Mouse (Mus musculus) embryo, embryonic 10.5 days (tissue): ENCODE data around the gene Dennd1c.
A peak's percentile ranks its signal among the peaks of the same experiment; 100 is the strongest.

Source experiments
- DNase-seq: peaks from one replicate; pipeline ENCODE4 v3.0.0-alpha.2; 2015; ENCODE audit warnings: low spot score

The Dennd1c gene

DNA sequence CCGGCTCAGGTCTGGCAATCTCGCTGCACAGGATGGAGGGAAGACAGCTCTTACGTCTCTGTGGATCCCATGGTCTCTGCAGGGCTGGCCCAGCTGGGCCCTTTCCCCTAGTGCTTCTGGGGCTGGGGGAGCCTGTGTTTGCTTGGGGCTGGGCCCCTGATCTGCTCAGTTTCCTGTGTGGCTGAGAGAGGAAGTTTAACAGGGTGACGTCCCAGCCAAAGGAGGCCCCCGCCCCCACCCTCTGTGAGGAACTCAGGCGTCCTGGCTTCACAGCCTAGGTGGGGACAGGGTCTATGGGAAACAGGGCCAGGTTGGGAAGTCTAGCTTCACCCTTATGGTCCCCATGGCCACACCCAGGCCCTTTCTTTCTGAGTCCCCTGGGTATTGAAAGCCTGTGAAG lies at the start of gene Dennd1c:
Gene Dennd1c, minus strand, starts transcription at position 179 of the 400 bp plus-strand sequence.
- DNase-seq, result no peak

DNA sequence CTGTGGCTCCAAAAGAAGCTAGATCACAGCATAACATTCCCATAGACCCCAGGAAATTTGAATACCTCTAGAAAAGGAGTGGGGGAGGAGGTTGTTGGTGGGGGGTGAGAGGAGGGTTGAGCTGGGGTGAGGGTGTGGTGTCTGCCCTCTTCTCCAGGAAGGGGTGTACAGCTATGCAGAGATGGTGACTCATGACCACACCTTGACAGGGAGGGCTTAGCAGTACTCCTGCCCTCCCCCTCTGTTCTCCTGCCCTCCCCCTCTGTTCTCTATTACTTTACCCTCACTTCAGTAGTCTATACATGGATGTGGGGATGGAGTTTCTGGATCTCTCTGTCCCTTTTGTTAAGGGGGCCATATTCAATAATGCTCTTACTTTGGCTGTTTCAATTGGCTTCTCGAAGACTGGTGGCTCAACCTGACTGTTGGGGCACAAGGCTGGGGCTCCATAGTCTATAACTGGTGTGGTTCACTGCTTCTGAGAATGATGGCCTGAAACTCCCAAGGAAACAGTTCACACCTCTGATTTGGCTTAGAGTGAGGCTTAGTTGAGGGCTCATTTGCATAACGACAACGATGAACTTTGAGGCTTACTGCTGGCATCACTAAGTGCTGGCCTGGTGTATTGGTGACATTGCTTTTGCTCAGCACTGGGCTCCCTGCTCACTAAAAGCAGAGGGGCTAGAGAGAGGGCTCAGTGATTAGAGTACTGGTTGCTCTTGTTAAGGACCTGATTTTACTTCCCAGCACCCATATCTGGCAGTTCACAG lies 47.7 kb upstream of the Dennd1c start:
- no peak for DNase-seq

DNA sequence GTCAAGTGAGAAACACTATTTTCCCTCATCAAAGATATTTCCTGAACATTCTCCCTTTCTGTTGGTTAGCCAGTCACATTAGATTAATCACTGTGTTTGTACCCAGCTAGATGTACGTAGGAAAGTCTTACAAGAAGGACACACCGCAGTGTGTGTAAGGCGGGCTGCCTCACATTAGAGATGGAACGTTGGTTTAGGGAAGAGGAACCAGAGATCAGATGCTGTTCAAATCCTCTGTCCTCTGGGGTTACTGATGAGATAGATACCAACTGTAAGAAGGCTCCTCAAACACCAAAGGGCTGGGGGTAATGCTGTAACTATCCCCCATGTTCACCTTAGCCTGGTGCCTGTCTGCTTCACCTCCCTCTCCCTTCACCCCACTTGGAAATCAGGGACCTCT lies 46.5 kb upstream of the Dennd1c start:
- no peak for DNase-seq

DNA sequence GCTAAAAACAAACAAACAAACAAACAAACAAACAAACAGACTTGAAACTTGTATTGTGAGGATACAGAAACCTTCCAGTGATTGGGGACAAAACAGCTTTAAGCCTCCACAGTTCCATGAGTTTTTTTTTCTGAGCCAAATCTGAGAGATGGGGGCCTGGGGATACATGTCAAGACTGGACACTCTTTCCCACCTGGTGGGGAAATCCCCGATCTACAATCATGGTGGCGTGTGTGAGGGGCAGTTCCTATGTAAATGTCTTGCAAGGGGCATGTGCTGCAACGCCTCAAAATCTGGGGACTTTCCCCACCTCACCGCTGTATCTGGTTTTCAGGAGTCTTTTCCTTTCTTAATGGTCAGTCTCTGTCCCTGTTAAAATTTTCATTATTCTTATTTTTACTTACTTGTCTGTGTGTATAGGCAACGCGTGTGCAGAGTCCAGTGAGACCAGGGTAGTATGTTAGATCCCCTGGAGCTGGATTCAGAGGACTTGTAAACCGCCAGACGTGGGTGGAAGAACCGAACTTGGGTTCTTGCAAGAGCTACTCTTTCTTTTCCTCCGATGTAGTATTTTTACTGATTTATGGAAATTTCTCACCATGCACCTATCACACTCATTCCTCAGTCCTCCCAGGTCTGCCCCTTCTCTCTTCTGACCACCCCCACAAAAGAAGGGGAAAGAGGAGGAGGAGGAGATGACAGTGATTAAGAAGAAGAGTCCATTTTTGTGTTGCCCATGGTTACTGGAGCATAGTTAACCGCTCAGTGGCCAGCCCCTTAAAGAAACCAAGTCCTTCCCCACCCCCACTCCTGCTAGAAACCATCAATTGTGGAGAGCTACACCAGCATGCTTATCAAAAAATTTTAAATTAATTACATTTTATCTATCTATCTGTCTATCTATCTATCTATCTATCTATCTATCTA lies 45.1 kb upstream of the Dennd1c start:
- no peak for DNase-seq

DNA sequence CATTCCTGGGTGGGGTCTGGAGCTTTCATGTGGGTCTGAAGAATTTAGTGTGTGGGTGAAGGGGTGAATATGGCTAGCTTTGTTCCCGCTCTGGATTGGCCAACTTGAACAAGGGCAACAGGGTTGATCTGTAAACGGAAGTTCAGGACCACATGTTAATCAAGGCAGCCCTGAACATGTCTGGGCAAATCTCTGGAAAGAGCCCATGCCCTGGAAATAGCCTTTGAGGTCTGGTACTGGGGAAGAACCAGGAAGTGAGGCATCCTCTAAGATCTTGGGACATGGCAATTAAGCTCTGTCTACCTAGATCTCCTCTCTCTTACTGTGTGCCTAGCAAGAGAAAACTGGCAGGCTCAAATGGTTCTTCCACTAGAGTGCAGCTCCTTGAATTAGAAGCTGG lies 43.5 kb upstream of the Dennd1c start:
- no peak for DNase-seq

DNA sequence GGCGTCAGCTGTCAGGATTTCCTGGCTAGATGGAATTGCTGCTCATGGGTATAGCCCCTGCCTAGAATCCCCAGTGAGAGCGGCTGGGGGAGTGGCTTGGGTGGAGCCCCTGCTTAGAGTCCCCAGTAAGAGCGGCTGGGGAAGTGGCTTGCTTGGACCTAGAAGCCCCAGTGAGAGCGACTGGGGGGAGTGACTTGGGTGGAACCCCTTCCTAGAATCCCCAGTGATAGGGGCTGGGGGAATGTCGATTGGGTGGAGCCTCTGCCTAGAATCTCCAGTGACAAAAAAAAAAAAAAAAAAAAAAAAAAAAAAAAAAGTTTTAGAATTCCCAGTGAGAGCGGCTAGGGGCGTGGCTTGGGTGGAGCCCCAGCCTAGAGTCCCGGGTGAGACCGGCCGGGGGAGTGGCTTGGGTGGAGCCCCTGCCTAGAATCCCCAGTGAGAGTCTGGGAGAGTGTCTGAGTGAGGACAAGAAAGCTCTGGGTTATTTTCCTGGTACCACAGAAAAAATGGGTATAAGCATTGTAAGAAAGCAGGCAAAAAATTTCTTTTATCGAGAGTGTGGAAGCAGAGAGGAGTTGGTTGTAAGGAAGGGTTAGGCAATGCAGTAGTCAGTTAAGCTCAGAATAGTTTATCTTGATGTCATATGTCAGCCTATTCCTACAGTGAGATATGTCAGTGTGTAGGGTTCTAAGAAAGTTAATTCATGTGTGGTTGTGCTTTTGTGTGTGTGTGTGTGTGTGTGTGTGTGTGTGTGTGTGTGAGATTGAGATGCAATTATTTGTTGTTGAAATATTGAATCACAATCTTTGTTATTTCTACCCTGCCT lies 40.4 kb upstream of the Dennd1c start:
- DNase-seq, result peak; percentile 75

DNA sequence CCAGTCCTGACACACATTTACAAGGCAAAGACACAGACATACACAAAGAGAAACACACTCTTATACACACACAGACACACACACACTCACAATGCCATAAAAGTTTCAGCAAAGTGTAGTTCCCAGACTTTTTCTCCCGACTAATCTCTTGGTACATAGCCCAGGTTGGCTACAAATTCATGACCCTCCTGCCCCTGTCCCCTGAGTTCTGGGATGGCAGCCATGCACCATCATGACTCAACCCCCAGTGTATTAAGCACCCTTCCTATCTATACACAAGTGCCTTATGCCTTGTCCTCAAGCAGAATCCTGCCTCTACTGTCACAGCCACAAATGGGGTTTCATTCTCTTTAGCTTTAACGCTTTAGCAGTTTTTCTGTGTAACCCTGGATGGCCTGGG lies 38.5 kb upstream of the Dennd1c start:
- DNase-seq, result no peak

DNA sequence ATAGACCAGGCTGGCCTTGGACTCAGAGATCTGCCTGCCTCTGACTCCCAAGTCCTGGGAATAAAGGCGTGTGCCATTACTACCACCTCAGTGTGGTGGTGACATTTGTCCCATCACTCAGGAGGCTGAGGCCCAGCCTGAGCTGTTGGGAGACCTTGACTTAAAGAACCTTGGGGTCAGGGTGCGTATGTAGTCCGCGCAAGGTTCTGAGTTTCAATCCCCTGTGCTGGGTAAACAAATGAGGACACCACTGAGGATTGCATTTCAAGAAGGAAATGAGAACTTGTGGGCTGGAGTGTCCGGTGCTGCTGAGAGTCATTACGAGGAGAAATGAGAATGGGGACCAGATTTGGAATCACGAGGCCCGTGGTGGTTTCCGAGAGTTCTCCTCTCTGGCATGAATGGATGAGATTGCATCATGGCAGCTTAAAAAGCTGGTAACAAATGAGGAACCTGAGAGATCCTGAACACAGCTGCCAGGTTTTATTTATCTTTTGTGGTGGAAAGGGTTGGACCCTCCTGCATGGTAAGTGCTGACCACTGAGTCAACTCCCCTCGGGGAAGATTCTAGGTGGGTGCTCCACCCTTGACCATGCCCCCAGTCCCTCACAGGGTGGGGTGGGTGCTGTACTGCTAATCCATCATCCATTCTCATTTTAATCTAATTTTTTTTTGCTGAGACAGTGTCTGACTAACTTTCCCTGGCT lies 34.6 kb upstream of the Dennd1c start:
- DNase-seq, result no peak

DNA sequence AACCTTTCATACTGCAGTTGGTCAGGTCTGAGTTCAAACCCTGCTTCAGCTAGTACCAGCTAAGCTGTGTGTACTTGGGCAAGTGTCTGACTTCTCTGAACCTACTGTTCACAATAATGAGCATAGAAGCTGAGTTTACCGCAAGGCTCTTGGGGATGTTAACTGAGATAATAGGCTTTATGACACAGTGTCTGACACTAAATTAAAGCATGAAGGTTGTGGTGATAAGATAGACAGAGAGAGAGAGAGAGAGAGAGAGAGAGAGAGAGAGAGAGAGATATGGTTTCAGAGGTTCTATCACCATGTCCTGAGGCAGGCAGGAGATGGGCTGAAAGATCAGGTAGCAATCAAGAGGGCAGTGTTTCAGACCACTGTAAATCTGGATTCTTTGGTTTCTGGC lies 31.7 kb upstream of the Dennd1c start:
- DNase-seq, result no peak

DNA sequence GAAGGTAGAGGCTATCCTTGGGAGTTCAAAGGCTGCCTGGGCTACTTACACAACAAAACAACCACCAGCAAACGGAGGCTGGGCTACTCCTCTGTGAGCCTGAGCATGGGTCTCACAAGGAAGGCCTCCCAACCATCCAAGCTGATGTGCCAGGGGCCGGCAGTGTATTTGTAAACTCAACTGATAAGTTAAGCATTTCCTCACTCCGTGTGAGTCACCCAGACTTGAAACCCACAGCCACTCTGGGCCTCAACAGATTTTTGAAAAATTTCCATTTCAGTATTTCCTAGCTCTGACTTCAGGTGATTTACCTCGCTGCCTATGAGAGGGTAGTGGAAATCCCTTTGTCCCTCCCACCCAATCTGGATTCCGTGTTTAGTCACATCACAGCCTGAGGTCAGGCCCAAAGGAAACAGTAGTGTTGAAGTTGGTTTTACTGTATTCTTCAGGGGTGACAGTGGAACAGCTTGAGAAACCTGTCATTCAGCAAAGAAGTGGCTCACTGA lies 30.4 kb upstream of the Dennd1c start:
- DNase-seq, result no peak

DNA sequence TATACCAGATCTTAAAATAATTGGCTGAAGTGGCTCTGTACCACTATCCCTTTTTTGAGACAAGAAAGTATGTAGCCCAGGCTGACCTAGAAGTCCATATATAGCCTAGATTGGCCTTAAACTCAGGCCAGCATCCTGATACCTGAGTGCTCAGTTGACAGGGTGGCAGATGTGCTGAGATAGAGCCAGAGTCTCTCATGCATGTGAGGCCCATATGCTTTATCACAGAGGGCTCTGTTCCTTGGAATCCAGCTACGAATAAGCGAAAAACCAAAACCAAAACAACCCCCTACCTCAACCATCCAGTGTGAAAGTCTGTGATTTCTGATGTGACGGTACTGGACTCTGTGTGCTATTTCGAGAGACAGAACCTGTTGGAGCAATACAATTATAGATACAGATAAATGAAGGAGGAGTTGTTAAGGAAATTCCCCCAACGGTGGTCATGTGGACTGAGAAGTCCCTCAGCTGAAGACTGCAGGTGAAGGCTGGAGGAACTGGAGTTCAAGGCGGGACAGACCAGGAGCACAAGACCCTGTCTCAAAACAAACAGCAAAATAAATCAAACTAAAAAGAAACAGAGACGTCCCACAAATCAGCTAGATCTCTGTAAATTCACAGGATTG lies 29.8 kb upstream of the Dennd1c start:
- DNase-seq, result no peak

DNA sequence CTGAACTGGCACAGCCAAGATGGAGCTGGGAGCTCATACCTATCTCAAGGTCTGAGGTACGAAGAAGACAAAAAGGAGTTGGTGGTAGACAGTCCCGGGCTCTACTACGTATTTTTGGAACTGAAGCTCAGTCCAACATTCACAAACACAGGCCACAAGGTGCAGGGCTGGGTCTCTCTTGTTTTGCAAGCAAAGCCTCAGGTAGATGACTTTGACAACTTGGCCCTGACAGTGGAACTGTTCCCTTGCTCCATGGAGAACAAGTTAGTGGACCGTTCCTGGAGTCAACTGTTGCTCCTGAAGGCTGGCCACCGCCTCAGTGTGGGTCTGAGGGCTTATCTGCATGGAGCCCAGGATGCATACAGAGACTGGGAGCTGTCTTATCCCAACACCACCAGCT lies 28.8 kb upstream of the Dennd1c start:
- no peak for DNase-seq

DNA sequence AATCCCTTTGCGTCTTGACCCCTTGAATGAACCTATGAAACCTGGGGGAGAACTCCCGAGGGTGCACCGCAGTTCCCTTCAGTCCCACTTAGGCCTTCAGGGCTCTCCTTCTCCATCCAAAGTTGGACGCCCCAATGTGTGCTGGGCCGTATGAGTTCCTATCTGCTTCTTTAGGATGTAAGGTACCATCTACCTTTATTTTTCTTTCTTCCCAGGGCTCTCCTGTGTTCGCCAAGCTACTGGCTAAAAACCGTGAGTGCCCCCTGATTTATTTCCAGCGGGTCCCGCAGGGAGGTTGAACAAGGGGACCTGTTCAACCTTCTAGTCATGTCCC lies 27.7 kb upstream of the Dennd1c start:
- no peak for DNase-seq

DNA sequence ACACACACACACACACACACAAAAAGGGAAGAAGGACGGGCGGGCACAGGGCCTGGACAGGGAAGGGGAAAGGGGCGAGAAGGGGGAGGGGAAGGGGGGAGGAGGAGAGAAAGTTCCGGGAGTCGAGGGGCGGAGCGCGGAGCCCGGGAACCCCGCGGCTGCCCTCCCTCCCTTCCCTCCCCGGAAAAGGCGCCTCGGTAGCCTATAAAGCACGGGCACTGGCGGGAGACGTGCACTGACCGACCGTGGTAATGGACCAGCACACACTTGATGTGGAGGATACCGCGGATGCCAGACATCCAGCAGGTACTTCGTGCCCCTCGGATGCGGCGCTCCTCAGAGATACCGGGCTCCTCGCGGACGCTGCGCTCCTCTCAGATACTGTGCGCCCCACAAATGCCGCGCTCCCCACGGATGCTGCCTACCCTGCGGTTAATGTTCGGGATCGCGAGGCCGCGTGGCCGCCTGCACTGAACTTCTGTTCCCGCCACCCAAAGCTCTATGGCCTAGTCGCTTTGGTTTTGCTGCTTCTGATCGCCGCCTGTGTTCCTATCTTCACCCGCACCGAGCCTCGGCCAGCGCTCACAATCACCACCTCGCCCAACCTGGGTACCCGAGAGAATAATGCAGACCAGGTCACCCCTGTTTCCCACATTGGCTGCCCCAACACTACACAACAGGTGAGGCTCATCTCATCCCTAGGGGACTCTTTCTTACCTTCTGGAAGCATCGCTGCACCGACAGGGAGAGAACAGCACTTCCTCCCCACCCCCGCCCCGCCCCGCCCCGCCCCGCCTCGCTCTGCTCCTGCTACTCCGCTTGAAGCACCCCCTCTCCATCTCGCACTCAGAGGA lies 27.1 kb upstream of the Dennd1c start, which contains the start of gene Tnfsf9:
Gene Tnfsf9, plus strand, starts transcription at position 145 of the 854 bp plus-strand sequence.
- DNase-seq, result peak; percentile 82

DNA sequence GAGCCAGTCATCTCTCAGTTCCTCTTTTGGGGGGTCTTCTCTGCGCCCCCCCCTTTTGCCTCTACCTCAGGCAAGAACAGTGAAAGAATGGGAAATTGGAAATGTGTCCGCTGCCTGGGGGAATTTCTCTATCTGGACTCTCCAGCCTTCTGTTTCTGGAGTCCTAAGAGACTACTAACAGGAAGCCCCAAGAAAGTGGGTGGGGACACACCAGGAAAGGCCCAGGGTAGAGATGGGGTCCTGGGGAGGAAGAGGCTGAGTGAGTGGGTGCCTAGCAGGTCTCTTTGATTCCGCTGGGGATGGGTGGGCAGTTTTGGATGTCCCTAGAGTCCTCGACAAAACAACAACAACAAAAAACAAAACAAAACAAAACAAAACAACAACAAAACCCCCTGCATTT lies 26.2 kb upstream of the Dennd1c start:
- no peak for DNase-seq

DNA sequence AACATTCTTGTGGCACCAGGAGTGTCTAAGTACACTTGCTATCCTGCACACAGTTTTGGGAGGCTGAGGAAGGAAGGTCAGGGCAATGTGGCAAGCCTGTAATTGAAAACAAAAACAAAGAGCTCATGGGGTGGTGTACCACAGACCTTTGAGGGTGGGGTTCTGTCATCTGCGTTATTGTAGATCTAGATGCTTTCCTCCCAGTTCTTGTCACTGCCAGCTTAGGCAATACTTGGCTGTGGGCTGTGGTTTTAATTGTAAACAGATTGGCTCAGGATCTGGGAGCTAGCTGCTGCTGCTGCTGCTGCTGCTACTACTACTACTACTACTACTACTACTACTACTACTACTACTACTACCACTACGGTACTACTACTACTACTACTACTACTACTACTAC lies 24.0 kb upstream of the Dennd1c start:
- no peak for DNase-seq

DNA sequence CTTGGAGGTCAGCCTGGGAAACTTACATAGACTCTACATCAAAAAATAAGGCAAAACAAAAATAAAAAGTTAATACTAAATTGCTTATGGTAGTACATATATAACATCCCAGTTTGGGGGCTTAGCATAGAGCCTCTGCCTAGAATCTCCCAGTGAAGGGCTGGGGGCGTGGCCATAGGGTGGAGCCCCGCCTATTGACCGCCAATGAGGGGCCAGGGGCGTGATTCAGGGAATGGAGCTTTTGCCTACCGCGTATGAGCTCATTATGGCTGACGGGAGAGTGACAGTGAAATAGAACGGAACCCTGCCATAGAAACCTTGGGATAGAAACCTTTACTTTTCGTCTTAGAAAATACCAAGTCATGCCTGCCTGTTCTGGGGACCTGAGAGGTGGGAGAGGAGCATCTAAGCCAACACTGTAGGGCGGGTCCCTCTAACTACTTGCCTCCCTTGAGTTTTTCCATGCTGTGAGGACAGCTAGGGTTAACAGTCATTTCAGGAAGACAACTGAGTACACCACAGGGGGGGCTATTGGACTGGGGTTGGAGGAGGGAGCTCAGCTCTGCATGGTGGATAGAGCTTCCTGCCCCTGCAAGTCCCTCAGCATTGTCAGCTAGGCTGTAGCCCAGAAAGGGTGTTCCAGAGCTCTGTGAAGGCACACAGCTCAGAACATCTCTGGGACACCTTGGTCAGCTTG lies 21.5 kb upstream of the Dennd1c start:
- DNase-seq, result peak; percentile 67

DNA sequence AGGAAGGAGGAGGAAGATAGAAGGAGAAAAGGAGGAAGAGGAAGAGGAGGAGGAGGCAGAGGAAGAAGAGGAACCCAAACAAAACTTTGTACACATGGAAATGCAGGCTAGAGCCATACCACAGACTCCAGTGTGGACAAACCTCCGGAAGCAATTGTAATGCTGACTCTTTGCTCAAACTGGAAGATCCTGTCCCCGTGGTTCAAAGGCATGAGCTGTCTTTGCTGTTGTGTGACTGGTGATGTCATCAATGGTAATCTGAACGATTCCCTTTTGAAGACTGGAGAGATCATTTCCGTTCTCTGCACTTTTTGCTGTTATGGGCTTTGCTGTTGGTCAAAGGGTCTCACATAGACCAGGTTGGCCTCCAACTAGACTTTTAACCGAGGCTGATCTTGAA lies 20.0 kb upstream of the Dennd1c start:
- no peak for DNase-seq

DNA sequence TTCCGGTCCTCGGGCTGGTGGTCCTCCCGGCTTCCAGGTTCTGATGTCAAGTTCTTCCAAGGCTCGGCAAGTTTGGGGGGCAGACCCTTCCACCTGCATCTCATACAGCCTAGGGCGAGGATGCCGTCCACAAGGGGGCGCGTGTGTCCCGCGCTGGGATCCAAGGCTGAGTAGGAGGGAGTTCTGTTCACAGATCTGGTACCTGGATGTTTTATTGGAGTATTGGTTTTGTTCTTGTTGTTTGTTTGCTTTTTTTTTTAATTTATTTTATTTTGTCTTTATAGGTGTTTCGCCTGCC lies 18.3 kb upstream of the Dennd1c start:
- DNase-seq, result peak; percentile 81
